Mouse (Mus musculus): ENCODE measurements at regions not wholly inside any gene's neighbourhood (a gene's known extent, or its start where the extent isn't known, plus 50 kb on each side); places are given as distances from the start of the nearest gene placed in this dataset.

DNA sequence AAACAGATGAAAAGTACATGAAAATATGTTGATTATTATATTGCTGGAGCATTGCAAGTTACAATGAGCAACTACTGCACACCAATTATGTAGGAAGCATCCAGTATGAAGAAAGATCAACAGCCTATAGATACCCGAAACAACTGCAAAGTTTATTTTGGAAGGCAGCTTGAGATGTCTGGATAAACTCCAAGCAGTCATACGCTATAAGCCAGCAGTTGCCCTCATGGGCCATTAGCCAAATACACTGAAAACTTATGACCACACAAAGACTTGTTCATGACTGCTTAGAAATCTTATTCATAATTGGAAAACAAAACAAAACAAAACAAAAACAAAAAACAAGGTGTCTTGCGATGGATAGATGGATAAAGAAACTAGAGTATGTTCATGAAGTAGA lies 68.4 kb downstream of the Fasl start:
- TF ChIP-seq CTCF (IDR thresholded peaks at IDR 0.05; ENCODE audit: borderline replicate concordance, extremely low read depth, insufficient read depth, insufficient read length) (no peak), POLR2A (IDR thresholded peaks at IDR 0.05; ENCODE audit: borderline replicate concordance, extremely low read depth, insufficient read depth, insufficient read length, poor library complexity, severe bottlenecking) (no peak)

Data from brain, embryonic 14.5 days (tissue).